Mouse (Mus musculus): ENCODE data around the gene Hras. TPM values are rescaled to one million over a fixed set of nuclear protein-coding genes. Genes with fewer than 3 reads are reported as not detected.

Gene Hras
- polyA plus RNA-seq (2014; fragmentation: Nextera tagmentation; extraction: Ambion mirVana): 112 and 118 TPM in 2 replicates

DNA sequence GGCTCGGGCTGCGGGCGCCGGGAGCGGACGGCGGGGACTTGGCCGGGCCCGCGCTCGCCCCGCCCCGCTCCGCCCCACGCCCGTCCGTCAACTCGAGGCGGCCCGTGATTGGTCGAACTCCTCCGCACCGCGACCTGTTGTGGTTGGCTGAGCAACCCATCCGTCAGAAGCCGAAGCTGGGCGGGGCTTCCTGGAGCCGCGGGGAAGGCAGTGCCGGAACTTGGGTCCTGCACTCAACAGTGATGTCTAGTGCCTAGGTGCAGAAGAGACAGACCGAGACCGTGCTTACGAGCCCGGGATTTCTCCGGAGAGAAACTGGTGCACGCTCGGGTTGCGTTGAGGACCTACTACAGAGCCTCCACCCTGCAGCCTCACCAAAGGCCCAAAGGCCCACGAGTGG lies at the start of gene Hras, which contains the start of gene Lrrc56:
Gene Hras, minus strand, starts transcription at position 58 of the 400 bp plus-strand sequence.
Gene Lrrc56, plus strand, starts transcription at position 210 of the 400 bp plus-strand sequence.
- Histone ChIP-seq H3K9me3 (ENCODE audit: control insufficient read depth, low read length) (no peaks in the 10 kb centered on the region), H3K4me2 (peak within 1 kb of the TSS; percentile 97), H3K4me3 (ENCODE audit: low read depth, low read length) (peak within 1 kb of the TSS; percentile 98), H3K27ac (ENCODE audit: low read depth, low read length) (peak within 1 kb of the TSS; percentile 89), H3K36me3 (ENCODE audit: control insufficient read depth, insufficient read depth, low read length) (peaks cover 25% of the 10 kb centered on the region), H3K27me3 (replicated peaks; ENCODE audit: control insufficient read depth, insufficient read depth, low read length) (no peaks in the 10 kb centered on the region), H3K9ac (ENCODE audit: low read depth, low read length) (peak within 1 kb of the TSS; percentile 96), H3K4me1 (replicated peaks; ENCODE audit: control insufficient read depth, insufficient read depth, low read length) (peaks cover 43% of the 10 kb centered on the region)
- DNase-seq (ENCODE audit: low spot score) (peak; percentile 99), ATAC-seq (replicated peaks; ENCODE audit: low FRiP score) (peak; percentile 90)
- 0% methylated on average over 38 of the region's 39 CpGs for WGBS

DNA sequence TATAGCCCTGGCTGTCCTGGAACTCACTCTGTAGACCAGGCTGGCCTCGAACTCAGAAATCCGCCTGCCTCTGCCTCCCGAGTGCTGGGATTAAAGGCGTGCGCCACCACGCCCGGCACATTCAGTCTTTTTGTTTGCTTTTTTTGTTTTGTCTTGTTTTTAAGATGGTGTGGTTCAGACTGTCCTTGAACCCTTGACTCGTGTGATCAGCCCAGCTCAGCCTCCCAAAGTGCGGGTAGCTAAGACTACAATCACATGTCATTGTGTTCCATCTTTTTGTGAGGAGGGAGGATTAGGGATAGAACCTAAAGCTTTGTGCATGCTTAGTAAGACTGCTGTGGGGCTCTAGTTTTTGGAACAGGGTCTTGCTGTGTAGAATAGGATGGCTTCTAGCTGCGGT lies 37.7 kb upstream of the Hras start:
- DNase-seq (ENCODE audit: low spot score) (no peak), ATAC-seq (replicated peaks; ENCODE audit: low FRiP score) (no peak)
- H3K9me3 ChIP-seq (ENCODE audit: control insufficient read depth, low read length): no peaks in the 10 kb centered on the region
- no peaks in the 10 kb centered on the region for H3K27me3 ChIP-seq (replicated peaks; ENCODE audit: control insufficient read depth, insufficient read depth, low read length)
- H3K36me3 ChIP-seq (ENCODE audit: control insufficient read depth, insufficient read depth, low read length): peaks cover 36% of the 10 kb centered on the region
- H3K4me1 ChIP-seq (replicated peaks; ENCODE audit: control insufficient read depth, insufficient read depth, low read length): peaks cover 15% of the 10 kb centered on the region
- no peak overlapping the region for H3K9ac ChIP-seq (ENCODE audit: low read depth, low read length)
- H3K4me2 ChIP-seq: no peak overlapping the region
- H3K4me3 ChIP-seq (ENCODE audit: low read depth, low read length): no peak overlapping the region
- H3K27ac ChIP-seq (ENCODE audit: low read depth, low read length): no peak overlapping the region; the same call in 1 of the 2 replicates
- 92% methylated on average over 9 of the region's 10 CpGs for WGBS

DNA sequence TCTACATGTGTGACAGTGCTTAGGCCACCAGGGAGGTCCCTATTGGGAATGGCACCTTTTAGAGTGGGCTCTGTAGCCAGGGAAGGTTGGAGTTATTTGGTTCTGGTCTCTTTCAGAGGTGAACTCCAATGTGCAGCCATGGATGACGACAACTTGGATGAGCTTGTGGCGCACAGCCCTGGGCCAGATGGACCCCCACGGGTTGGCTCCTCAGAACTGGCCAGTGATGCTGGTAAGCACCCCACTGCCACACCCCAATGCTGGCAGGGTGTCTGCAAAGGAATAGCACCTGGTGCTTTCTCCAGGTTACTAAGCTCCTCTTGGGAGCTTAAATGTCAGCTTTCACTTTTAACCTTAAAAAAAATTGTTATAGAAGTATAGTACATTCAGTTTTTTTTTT lies 37.3 kb upstream of the Hras start:
- H3K4me2 ChIP-seq: peak overlapping the region; percentile 98
- 96% methylated on average over 3 of the region's 3 CpGs for WGBS
- no peak overlapping the region for H3K27ac ChIP-seq (ENCODE audit: low read depth, low read length)
- H3K36me3 ChIP-seq (ENCODE audit: control insufficient read depth, insufficient read depth, low read length): peaks cover 36% of the 10 kb centered on the region
- H3K27me3 ChIP-seq (replicated peaks; ENCODE audit: control insufficient read depth, insufficient read depth, low read length): no peaks in the 10 kb centered on the region
- no peak overlapping the region for H3K4me3 ChIP-seq (ENCODE audit: low read depth, low read length)
- H3K9me3 ChIP-seq (ENCODE audit: control insufficient read depth, low read length): no peaks in the 10 kb centered on the region
- ATAC-seq (replicated peaks; ENCODE audit: low FRiP score): no peak
- DNase-seq (ENCODE audit: low spot score): no peak
- no peak overlapping the region for H3K9ac ChIP-seq (ENCODE audit: low read depth, low read length)
- H3K4me1 ChIP-seq (replicated peaks; ENCODE audit: control insufficient read depth, insufficient read depth, low read length): peaks cover 15% of the 10 kb centered on the region

DNA sequence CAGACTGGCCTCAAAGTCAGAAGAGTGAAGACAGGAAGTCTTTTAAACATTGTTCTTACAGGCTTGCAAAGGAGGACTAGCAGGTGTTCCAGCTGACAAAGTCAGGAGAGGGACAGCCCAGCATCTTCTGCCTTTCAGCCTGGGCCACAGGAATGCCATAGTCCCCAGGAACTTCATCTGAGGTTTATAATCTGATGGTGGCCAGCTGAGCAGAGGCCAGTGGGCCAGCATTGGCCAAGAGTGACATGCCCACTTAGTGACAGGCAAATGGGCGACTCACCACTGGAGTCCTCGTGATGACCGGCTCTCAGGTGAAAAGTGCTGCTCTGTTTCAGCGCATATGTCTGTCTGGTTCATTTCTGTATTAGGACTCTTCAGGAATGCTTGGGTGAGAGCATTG lies 36.8 kb upstream of the Hras start:
- H3K9ac ChIP-seq (ENCODE audit: low read depth, low read length): peak overlapping the region; percentile 99; the same call in 1 of the 2 replicates
- ATAC-seq (replicated peaks; ENCODE audit: low FRiP score): no peak
- no peaks in the 10 kb centered on the region for H3K27me3 ChIP-seq (replicated peaks; ENCODE audit: control insufficient read depth, insufficient read depth, low read length)
- H3K4me2 ChIP-seq: peak overlapping the region; percentile 98
- peaks cover 15% of the 10 kb centered on the region for H3K4me1 ChIP-seq (replicated peaks; ENCODE audit: control insufficient read depth, insufficient read depth, low read length)
- no peaks in the 10 kb centered on the region for H3K9me3 ChIP-seq (ENCODE audit: control insufficient read depth, low read length)
- DNase-seq (ENCODE audit: low spot score): no peak
- peak overlapping the region; percentile 98 for H3K4me3 ChIP-seq (ENCODE audit: low read depth, low read length)
- H3K27ac ChIP-seq (ENCODE audit: low read depth, low read length): no peak overlapping the region
- H3K36me3 ChIP-seq (ENCODE audit: control insufficient read depth, insufficient read depth, low read length): peaks cover 35% of the 10 kb centered on the region
- 88% methylated on average over 4 of the region's 4 CpGs for WGBS

DNA sequence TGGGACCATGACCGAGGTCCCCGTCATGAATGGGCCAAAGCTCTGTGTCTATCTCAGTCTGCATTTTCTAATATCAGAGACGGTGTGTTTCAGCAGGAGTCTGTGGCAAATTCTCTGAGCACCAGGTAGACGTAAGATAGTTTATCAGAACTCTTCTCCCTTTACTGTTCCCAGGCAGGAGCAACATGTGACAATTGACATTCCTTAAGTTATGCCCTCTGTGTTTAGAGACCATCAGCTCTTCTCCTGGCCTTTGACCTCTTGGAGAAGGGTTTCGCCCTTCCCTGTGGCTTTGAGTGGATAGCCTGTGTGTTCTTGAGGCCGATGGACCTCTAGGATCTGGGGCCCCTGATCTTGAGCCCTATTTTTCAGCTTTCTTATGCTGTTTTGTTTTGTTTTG lies 35.9 kb upstream of the Hras start:
- H3K36me3 ChIP-seq (ENCODE audit: control insufficient read depth, insufficient read depth, low read length): peaks cover 28% of the 10 kb centered on the region
- peaks cover 15% of the 10 kb centered on the region for H3K4me1 ChIP-seq (replicated peaks; ENCODE audit: control insufficient read depth, insufficient read depth, low read length)
- H3K9ac ChIP-seq (ENCODE audit: low read depth, low read length): peak overlapping the region; percentile 99
- 47% methylated on average over 6 of the region's 6 CpGs for WGBS
- peak overlapping the region; percentile 98 for H3K4me3 ChIP-seq (ENCODE audit: low read depth, low read length)
- ATAC-seq (replicated peaks; ENCODE audit: low FRiP score): no peak
- H3K4me2 ChIP-seq: peak overlapping the region; percentile 98
- no peaks in the 10 kb centered on the region for H3K9me3 ChIP-seq (ENCODE audit: control insufficient read depth, low read length)
- H3K27ac ChIP-seq (ENCODE audit: low read depth, low read length): no peak overlapping the region
- DNase-seq (ENCODE audit: low spot score): no peak
- no peaks in the 10 kb centered on the region for H3K27me3 ChIP-seq (replicated peaks; ENCODE audit: control insufficient read depth, insufficient read depth, low read length)

DNA sequence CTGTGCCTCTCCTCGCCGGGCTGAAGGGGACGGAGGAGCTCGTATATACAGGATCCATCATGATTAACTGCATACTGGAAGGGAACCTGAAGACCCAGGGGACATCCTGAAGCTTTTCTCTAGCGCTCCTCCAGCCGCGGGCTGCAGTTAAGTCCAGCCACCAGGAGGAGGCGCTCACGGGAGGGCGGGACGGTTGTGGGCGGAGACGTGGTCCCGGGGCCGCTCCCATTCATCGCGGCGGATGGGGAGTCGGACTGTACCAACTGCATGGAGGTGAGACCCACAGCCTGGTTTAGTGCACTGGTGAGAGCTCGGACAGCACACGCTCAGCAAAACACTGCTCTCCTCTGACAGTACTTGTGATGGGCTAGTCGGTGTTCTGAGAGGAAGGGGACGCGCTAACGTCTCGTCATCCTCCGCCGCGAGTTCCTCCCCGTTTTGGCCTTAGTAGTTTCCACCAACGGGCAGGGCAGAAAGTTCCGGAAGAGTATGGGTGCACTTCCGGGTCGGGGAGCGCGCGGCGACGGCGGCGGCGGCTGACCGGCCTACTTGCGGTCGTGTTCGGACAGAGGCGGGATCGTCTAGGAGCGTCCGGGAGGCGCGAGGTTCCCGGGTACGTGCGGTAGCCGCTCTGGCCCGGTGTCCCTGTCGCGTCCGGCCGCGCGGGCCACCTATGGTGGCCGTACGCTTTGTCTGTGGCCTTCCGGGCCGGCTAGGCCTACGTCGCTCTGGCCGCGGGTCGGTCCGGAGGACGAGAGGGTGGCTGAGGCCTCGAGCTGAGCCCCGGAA lies 34.7 kb upstream of the Hras start, which contains the start of gene Phrf1:
Gene Phrf1, plus strand, starts transcription at position 506 of the 789 bp plus-strand sequence.
- DNase-seq (ENCODE audit: low spot score) (peak; percentile 93), ATAC-seq (replicated peaks; ENCODE audit: low FRiP score) (peak; percentile 90)
- Histone ChIP-seq H3K9ac (ENCODE audit: low read depth, low read length) (peak within 1 kb of the TSS; percentile 99), H3K4me3 (ENCODE audit: low read depth, low read length) (peak within 1 kb of the TSS; percentile 98), H3K9me3 (ENCODE audit: control insufficient read depth, low read length) (no peaks in the 10 kb centered on the region), H3K27me3 (replicated peaks; ENCODE audit: control insufficient read depth, insufficient read depth, low read length) (no peaks in the 10 kb centered on the region), H3K36me3 (ENCODE audit: control insufficient read depth, insufficient read depth, low read length) (peaks cover 20% of the 10 kb centered on the region), H3K4me1 (replicated peaks; ENCODE audit: control insufficient read depth, insufficient read depth, low read length) (peaks cover 15% of the 10 kb centered on the region), H3K4me2 (peak within 1 kb of the TSS; percentile 98), H3K27ac (ENCODE audit: low read depth, low read length) (peak within 1 kb of the TSS; percentile 87)
- WGBS: under 1% methylated on average over 76 of the region's 76 CpGs

DNA sequence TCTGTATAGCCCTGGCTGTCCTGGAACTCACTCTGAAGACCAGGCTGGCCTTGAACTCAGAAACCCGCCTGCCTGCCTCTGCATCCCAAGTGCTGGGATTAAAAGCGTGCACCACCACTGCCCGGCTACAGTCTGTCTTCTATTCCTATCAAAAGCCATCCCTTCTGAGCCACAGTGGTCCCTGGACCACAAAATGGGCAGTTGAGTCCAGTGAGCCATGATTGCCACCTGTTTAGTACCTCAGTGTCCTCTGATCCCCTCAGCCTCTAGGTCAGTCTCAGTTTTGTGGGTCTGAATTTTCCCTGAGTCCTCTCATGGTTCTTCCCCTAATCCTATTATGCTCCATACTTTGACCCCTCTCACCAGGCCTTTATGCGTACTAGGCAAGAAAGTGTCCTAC lies 34.0 kb upstream of the Hras start:
- ATAC-seq (replicated peaks; ENCODE audit: low FRiP score): peak; percentile 6; the same call in 1 of the 2 replicates
- no peak overlapping the region for H3K9ac ChIP-seq (ENCODE audit: low read depth, low read length)

DNA sequence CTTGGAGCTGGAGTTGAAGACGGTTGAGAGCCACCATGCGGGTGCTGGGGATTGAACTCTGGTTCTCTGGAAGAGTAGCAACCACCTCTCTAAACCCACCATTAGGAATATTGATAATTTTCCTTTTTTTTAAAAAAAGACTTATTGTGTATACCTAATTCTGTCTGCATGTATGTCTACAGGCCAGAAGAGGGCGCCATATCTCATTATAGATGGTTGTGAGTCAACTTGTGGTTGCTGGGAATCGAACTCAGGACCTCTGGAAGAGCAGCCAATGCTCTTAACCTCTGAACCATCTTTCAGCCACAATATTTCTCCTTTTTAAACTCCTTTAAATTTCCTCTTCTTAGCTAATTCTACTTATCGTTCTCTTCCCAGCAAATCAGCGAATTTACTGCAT lies 32.7 kb upstream of the Hras start:
- no peaks in the 10 kb centered on the region for H3K27me3 ChIP-seq (replicated peaks; ENCODE audit: control insufficient read depth, insufficient read depth, low read length)
- no peak overlapping the region for H3K4me2 ChIP-seq
- no peak for DNase-seq (ENCODE audit: low spot score)
- no peak for ATAC-seq (replicated peaks; ENCODE audit: low FRiP score)
- no peak overlapping the region for H3K9ac ChIP-seq (ENCODE audit: low read depth, low read length)
- no peak overlapping the region for H3K4me3 ChIP-seq (ENCODE audit: low read depth, low read length)
- peaks cover under 1% of the 10 kb centered on the region; the same call in 1 of the 2 replicates for H3K36me3 ChIP-seq (ENCODE audit: control insufficient read depth, insufficient read depth, low read length)
- WGBS: 79% methylated on average over 6 of the region's 6 CpGs
- H3K9me3 ChIP-seq (ENCODE audit: control insufficient read depth, low read length): no peaks in the 10 kb centered on the region
- peaks cover 23% of the 10 kb centered on the region for H3K4me1 ChIP-seq (replicated peaks; ENCODE audit: control insufficient read depth, insufficient read depth, low read length)
- no peak overlapping the region for H3K27ac ChIP-seq (ENCODE audit: low read depth, low read length)

More for the DNA sequence above, 34.0 kb upstream of the Hras start:
- peaks cover 13% of the 10 kb centered on the region for H3K36me3 ChIP-seq (ENCODE audit: control insufficient read depth, insufficient read depth, low read length)
- peak overlapping the region; percentile 98 for H3K4me2 ChIP-seq
- DNase-seq (ENCODE audit: low spot score): no peak
- H3K4me3 ChIP-seq (ENCODE audit: low read depth, low read length): peak overlapping the region; percentile 98
- no peak overlapping the region for H3K27ac ChIP-seq (ENCODE audit: low read depth, low read length)
- H3K4me1 ChIP-seq (replicated peaks; ENCODE audit: control insufficient read depth, insufficient read depth, low read length): peaks cover 15% of the 10 kb centered on the region
- 79% methylated on average over 4 of the region's 4 CpGs for whole genome bisulfite sequencing
- H3K27me3 ChIP-seq (replicated peaks; ENCODE audit: control insufficient read depth, insufficient read depth, low read length): no peaks in the 10 kb centered on the region
- H3K9me3 ChIP-seq (ENCODE audit: control insufficient read depth, low read length): no peaks in the 10 kb centered on the region
